Mouse (Mus musculus): ENCODE measurements around the gene Cbfa2t3.

Gene Cbfa2t3

GRCm38 (mm10) chr8:122718711-122719499 is 20.0 kb upstream of the Cbfa2t3 start:
- DNase-seq (ENCODE audit: low spot score), result no peak

GRCm38 (mm10) chr8:122717869-122718509 is 19.1 kb upstream of the Cbfa2t3 start:
- no peak for DNase-seq (ENCODE audit: low spot score)

GRCm38 (mm10) chr8:122716566-122716965 is 17.7 kb upstream of the Cbfa2t3 start:
- DNase-seq (ENCODE audit: low spot score), result no peak

- DNase-seq (ENCODE audit: low spot score), result no peak
Measured at GRCm38 (mm10) chr8:122713157-122713518, 14.2 kb upstream of the Cbfa2t3 start.

- no peak for DNase-seq (ENCODE audit: low spot score)
Measured at GRCm38 (mm10) chr8:122712411-122713156, 13.7 kb upstream of the Cbfa2t3 start.

GRCm38 (mm10) chr8:122711891-122712365 is 13.0 kb upstream of the Cbfa2t3 start:
- DNase-seq (ENCODE audit: low spot score), result peak; percentile 19

- DNase-seq (ENCODE audit: low spot score), result no peak
Measured at GRCm38 (mm10) chr8:122711480-122711879, 12.6 kb upstream of the Cbfa2t3 start.

- no peak for DNase-seq (ENCODE audit: low spot score)
Measured at GRCm38 (mm10) chr8:122709340-122710111, 10.6 kb upstream of the Cbfa2t3 start.

GRCm38 (mm10) chr8:122707184-122707583 is 8.3 kb upstream of the Cbfa2t3 start:
- no peak for DNase-seq (ENCODE audit: low spot score)

GRCm38 (mm10) chr8:122705901-122706561 is 7.1 kb upstream of the Cbfa2t3 start:
- no peak for DNase-seq (ENCODE audit: low spot score)

GRCm38 (mm10) chr8:122704612-122705011 is 5.7 kb upstream of the Cbfa2t3 start:
- DNase-seq (ENCODE audit: low spot score), result no peak

GRCm38 (mm10) chr8:122702957-122703356 is 4.0 kb upstream of the Cbfa2t3 start:
- no peak for DNase-seq (ENCODE audit: low spot score)

GRCm38 (mm10) chr8:122702301-122702941 is 3.5 kb upstream of the Cbfa2t3 start:
- DNase-seq (ENCODE audit: low spot score), result no peak

GRCm38 (mm10) chr8:122701441-122702185 is 2.7 kb upstream of the Cbfa2t3 start:
- no peak for DNase-seq (ENCODE audit: low spot score)

GRCm38 (mm10) chr8:122700628-122701027 is 1.7 kb upstream of the Cbfa2t3 start:
- no peak for DNase-seq (ENCODE audit: low spot score)

- DNase-seq (ENCODE audit: low spot score), result no peak
Measured at GRCm38 (mm10) chr8:122698254-122698768, 598 bp downstream of the Cbfa2t3 start.

GRCm38 (mm10) chr8:122697586-122697985 is 1.3 kb downstream of the Cbfa2t3 start:
- no peak for DNase-seq (ENCODE audit: low spot score)

- DNase-seq (ENCODE audit: low spot score), result no peak
Measured at GRCm38 (mm10) chr8:122697181-122697581, 1.7 kb downstream of the Cbfa2t3 start.

- DNase-seq (ENCODE audit: low spot score), result peak; percentile 23
Measured at GRCm38 (mm10) chr8:122695438-122696042, 3.4 kb downstream of the Cbfa2t3 start.

Data from yolk sac, embryonic 10.5 days (tissue).